Mouse (Mus musculus) hematopoietic stem cell, adult 5-6 weeks (primary cell): Measurements from ENCODE around the gene Plekhg3. TPM values are rescaled to one million over a fixed set of nuclear protein-coding genes. Genes with fewer than 3 reads are reported as not detected.
A peak's percentile ranks its signal among the peaks of the same experiment; 100 is the strongest.

Source experiments
- ATAC-seq, 2 experiments: fragments of 125-278 bp in 1 of 2; replicated peaks in 1 of 2; 2 replicates each; pipeline ENCODE4 v1.8.0; 2016 to 2017; ENCODE audit warnings: inconsistent platforms in 2 of 2, mild to moderate bottlenecking in 2 of 2, moderate number of reproducible peaks in 2 of 2, low read depth in 1 of 2, moderate TSS enrichment in 1 of 2; ENCODE audit not compliant: low FRiP score in 2 of 2, poor library complexity in 2 of 2, severe bottlenecking in 2 of 2, insufficient read depth in 1 of 2, low TSS enrichment in 1 of 2
- total RNA-seq: library from RNA; stranded (forward); fragments of 172-1452, 232-1000 nt; gene quantifications from 2 replicates; pipeline ENCODE4 v1.2.3, GENCODE M21; 2017

Gene Plekhg3
- total RNA-seq, 1 experiment from 2014 or later = 9.6 TPM

GRCm38 (mm10) chr12:76518000-76518399 lies 12.7 kb upstream of the Plekhg3 start:
- ATAC-seq = no peak

- no peak for ATAC-seq
These were observed 11.5 kb upstream of the Plekhg3 start for GRCm38 (mm10) chr12:76518909-76519842.

- ATAC-seq = no peak
These were observed 7.0 kb upstream of the Plekhg3 start for GRCm38 (mm10) chr12:76523654-76524053.

GRCm38 (mm10) chr12:76524915-76525314 lies 5.8 kb upstream of the Plekhg3 start:
- no peak for ATAC-seq

- ATAC-seq = peak; percentile 81 to 86
These were observed 3.3 kb upstream of the Plekhg3 start for GRCm38 (mm10) chr12:76527245-76527881.

GRCm38 (mm10) chr12:76528766-76529165 lies 1.9 kb upstream of the Plekhg3 start:
- ATAC-seq = no peak

DNA sequence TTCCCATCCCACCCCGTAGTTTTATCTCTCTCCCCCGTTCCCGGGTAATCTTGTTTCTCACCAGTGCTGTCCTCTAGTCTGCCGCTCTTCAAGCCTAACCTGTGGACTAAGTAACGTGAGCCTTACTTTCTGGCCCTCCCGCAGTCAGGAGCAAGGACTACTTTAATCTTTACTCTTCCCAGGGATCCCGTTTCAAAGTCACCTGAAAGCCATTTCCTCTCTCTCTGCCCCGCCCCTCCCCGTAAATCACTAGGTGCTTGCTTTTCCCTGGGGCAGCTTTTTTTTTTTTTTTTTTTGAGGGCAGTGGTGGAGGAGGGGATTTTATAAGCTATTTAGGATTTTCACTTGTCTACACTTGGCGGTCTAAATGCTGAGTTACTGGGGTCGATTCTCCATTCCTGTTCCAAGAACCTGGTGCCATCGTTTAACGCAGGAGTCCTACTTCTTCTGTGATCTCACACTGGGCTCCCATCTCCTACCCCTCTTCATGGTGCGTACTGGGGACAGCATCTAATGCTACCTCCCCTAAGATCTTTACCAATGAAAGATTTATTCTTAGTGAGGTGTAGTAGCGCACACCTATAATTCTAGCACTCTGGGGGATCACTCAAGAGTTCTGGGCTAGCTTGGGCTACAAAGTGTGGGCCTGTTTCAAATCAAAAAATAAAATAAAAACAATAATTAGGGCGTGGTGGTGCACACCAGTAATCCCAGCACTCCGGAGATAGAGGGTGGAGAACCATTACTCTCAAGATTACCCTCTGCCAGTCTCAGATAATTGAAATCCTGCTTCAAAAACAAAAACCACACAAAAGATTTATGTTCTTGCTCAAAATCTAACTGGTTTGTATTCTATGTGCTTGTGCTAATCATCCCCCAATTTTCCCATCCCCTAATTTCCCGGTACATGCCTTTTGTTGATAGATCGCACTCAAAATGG lies 1.6 kb downstream of the Plekhg3 start:
- ATAC-seq = no peak

DNA sequence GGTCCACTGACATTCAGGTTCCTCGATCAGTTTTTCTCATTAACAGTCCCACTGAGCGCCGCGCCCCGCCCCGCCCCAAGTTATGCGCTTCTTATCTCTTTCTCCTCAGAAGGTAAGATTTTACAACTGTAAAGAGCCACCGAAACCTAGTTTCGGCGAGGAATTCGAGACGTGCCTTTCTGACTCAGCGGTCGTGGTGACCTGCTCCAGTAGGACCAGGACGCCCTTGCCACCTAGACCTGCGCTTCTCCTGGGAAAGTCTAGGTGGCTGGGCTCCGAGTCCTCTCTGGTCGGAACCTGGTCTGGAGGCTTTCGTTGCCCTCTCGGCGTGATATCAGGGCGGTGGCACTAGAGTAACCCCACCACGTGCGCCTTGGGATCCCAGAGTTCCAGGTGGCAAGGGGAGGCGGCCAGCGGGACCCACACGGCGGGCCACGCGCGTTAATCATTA lies 2.3 kb downstream of the Plekhg3 start:
- ATAC-seq = 0 out of 4 replicates have a peak, but pooled peaks of 1 of the 2 experiments have one; percentile 1

DNA sequence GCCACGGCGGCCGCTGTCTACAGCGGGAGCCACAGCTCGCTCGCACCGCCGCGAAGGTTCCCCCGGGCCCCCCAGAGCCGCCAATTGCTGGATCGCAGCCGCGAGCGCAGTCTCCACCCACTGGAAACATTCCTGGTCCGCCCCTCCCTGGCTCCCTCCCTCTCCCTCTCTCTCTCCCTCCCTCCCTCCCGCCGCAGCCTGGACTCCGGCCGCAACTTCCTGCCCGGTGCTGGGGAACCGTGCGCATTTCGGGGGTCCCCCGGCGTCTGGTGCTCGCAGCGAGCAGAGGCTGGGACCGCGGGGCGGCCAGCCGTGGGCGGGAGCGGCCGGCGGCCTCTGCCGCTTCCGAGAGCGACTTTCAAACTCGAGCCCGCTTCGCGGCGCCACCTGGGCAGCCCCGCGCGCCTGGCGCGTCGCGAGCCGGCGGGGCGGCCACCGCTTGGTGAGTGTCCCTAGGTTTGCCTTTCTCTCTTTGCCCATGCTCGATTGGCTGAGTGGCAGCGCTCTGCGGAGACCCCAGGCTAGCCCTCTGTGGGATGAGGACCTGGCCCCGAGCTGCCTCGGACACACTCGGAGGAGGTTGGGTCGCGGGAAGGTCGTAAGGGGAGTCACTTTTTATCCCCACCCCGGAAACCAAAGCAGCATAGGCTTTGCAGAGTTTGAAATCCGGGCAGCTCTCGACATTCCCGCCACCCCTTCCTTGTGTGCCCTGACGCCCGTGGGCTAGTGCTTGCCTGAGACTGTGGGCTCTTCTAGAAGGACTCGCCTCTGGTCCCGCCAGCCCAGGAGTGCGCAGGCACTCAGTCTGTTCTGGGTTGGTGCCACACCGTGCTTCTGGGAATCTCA lies 2.9 kb downstream of the Plekhg3 start:
- ATAC-seq = peak in 1 of 2 experiments; percentile 19; a peak in 2 of 4 replicates

DNA sequence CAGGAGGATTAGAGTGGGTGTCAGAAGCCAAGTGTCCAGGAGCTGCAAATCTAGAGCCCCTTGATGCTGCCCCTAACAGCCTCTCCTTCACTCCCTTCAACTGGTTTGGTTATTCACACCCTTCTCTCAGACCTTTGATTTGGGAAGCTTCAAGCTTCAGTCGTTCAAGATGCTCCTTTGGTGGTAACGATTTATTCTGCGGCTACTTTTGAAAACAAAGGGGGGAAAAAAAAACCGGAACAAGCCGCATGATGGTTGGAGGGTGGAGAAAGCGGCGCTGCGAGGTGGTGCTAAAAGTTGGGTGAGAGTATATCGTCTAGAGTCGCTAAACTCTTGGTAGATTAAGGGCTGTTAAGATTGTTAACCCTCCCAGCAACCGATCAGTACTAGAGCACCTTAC lies 3.5 kb downstream of the Plekhg3 start:
- ATAC-seq = no peak

DNA sequence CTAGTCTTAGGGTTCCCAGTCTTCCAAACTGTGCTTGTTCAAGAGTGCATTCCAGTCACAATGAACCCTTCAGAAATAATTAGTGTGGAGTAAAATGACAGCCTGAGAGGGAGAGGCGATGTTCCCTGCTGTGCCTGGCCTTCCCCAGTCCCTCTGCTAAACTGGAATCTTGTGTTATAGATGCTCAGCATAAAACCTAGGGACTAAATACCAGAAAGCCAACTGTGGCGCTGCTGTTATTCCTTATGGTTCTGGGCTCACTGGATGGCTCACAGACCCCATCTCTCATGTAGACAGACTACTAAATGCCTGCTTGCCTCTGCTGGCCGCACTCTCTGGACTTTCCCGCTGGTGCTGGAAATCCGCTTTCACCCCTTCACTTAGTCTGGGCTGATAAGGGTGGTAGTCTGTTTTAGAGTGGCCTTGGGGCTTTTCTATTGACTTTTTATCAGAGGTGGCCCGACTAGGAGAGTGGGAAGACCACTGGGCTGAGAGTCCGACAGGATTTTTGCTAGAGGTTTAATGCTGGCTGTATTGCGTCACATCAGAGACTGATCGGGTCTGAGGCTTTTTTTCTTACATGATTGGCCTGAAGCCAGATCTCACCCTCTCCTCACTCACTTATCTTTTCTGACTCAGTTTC lies 4.1 kb downstream of the Plekhg3 start:
- no peak for ATAC-seq

- ATAC-seq = no peak
These were observed 4.8 kb downstream of the Plekhg3 start for GRCm38 (mm10) chr12:76535471-76535900.

GRCm38 (mm10) chr12:76536591-76537153 lies 6.0 kb downstream of the Plekhg3 start:
- no peak for ATAC-seq

DNA sequence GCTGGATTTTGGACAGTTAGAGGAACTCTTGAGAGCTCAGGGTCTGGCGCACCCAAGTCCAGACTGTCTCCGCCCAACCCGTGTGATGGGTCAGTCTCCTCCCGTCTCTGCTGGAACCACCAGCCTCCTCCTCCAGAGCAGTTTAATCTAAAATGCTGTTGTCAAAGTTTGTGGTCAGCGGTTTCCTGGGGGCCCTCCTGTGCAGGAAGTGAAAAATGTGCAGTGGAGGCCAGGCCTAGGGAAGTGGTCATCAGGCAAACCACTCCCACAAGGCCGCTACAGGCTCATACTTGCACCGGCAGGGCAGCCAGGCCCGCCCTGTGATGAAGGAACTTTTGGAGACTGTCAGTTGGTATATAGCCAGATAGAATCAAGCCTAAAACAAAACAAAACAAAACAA lies 6.7 kb downstream of the Plekhg3 start:
- ATAC-seq = peak; percentile 68 to 78

GRCm38 (mm10) chr12:76540169-76540568 lies 9.5 kb downstream of the Plekhg3 start:
- ATAC-seq = peak in 1 of 2 experiments; percentile 48; a peak in 1 of 4 replicates

GRCm38 (mm10) chr12:76540701-76541221 lies 10.1 kb downstream of the Plekhg3 start:
- no peak for ATAC-seq
